Mouse (Mus musculus) activated CD4-positive, CD25-positive, alpha-beta regulatory T cell, adult 9 weeks (primary cell): Measurements from ENCODE around the gene Vmn1r73. TPM values are rescaled to one million over a fixed set of nuclear protein-coding genes. Genes with fewer than 3 reads are reported as not detected.

Experiments
- polyA plus RNA-seq: library from polyadenylated mRNA; unstranded; fragments of 100-300 nt; shearing (Covaris generic); gene quantifications from one replicate; pipeline ENCODE4 v1.2.1, GENCODE M21; 2017

The Vmn1r73 gene
- polyA plus RNA-seq, result not detected

GRCm38 (mm10) chr7:11729966-11730365 lies at the start of gene Vmn1r73:
Gene Vmn1r73, plus strand, starts transcription at chr7:11730266.

Other genes with a start within 250 kb of the Vmn1r73 start
- not detected for gene Zscan4-ps2, start 216.0 kb upstream of the Vmn1r73 start, polyA plus RNA-seq
- gene Zscan4-ps3, start 121.0 kb upstream of the Vmn1r73 start, polyA plus RNA-seq, result not detected
- gene Vmn1r72, start 50.1 kb upstream of the Vmn1r73 start, polyA plus RNA-seq, result not detected
- not detected for gene Vmn1r74, start 103.7 kb downstream of the Vmn1r73 start, polyA plus RNA-seq
- not detected for gene Vmn1r75, start 144.4 kb downstream of the Vmn1r73 start, polyA plus RNA-seq
- 0.05 TPM for gene Vmn1r76, start 207.9 kb downstream of the Vmn1r73 start, polyA plus RNA-seq